Mouse (Mus musculus) kidney, postnatal 14 days (tissue): ENCODE data around the gene Zfp111.

Experiments used
- DNase-seq: peaks from one replicate; pipeline ENCODE4 v3.0.0; 2022; ENCODE audit warnings: mixed read lengths

Gene Zfp111

GRCm38 (mm10) chr7:24211343-24211742 lies at the start of gene Zfp111:
Gene Zfp111, minus strand, starts transcription at chr7:24211443.
- no peak for DNase-seq

- DNase-seq, result no peak
Observed at GRCm38 (mm10) chr7:24260000-24260312, 48.7 kb upstream of the Zfp111 start.

- DNase-seq, result no peak
Observed at GRCm38 (mm10) chr7:24259306-24259999, 48.2 kb upstream of the Zfp111 start.

GRCm38 (mm10) chr7:24254633-24255474 lies 43.6 kb upstream of the Zfp111 start, which contains the start of gene Zfp108:
Gene Zfp108, plus strand, starts transcription at chr7:24254794.
- DNase-seq, result peak; percentile 91

- DNase-seq, result no peak
Observed at GRCm38 (mm10) chr7:24253779-24254615, 42.8 kb upstream of the Zfp111 start.

GRCm38 (mm10) chr7:24237040-24237791 lies 26.0 kb upstream of the Zfp111 start, which contains the start of gene Zfp109:
Gene Zfp109, minus strand, starts transcription at chr7:24237560.
- peak; percentile 76 for DNase-seq

- DNase-seq, result no peak
Observed at GRCm38 (mm10) chr7:24210296-24210695, 947 bp downstream of the Zfp111 start.

- no peak for DNase-seq
Observed at GRCm38 (mm10) chr7:24208282-24208886, 2.9 kb downstream of the Zfp111 start.

GRCm38 (mm10) chr7:24207488-24208261 lies 3.6 kb downstream of the Zfp111 start:
- peak; percentile 84 for DNase-seq

- no peak for DNase-seq
Observed at GRCm38 (mm10) chr7:24196961-24197360, 14.3 kb downstream of the Zfp111 start.

GRCm38 (mm10) chr7:24193157-24193556 lies 18.1 kb downstream of the Zfp111 start:
- no peak for DNase-seq

GRCm38 (mm10) chr7:24191361-24191760 lies 19.9 kb downstream of the Zfp111 start:
- no peak for DNase-seq

GRCm38 (mm10) chr7:24189571-24189944 lies 21.7 kb downstream of the Zfp111 start:
- no peak for DNase-seq

GRCm38 (mm10) chr7:24188901-24189570 lies 22.2 kb downstream of the Zfp111 start:
- no peak for DNase-seq

- DNase-seq, result no peak
Observed at GRCm38 (mm10) chr7:24187611-24188010, 23.6 kb downstream of the Zfp111 start.

- no peak for DNase-seq
Observed at GRCm38 (mm10) chr7:24175337-24175711, 35.9 kb downstream of the Zfp111 start.

GRCm38 (mm10) chr7:24174618-24175336 lies 36.5 kb downstream of the Zfp111 start, which contains the start of gene Zfp114:
Gene Zfp114, plus strand, starts transcription at chr7:24175060.
- peak; percentile 66 for DNase-seq

GRCm38 (mm10) chr7:24172191-24172590 lies 39.1 kb downstream of the Zfp111 start:
- DNase-seq, result no peak

- peak; percentile 15 for DNase-seq
Observed at GRCm38 (mm10) chr7:24153272-24153671, 58.0 kb downstream of the Zfp111 start.
